Mouse (Mus musculus) heart, postnatal 36 days (tissue): ENCODE data around the gene Togaram2. TPM values are rescaled to one million over a fixed set of nuclear protein-coding genes. Genes with fewer than 3 reads are reported as not detected.
"Not testable (repeated sequence)": the region's sequence is repeated elsewhere in the genome, so short reads cannot be mapped to it uniquely, and the experiment has no call there.

Experiments used
- DNase-seq, 2 experiments: peaks; one replicate each; pipeline ENCODE4 v3.0.0; 2021 to 2022
- intact Hi-C: fragments of 180-260 bp; cut with DNase I; formaldehyde crosslinking; loops from one replicate; pipeline ENCODE4 v1.15.1; 2025
- total RNA-seq, 2 experiments: library from RNA; stranded (reverse); gene quantifications; 2 replicates each; pipeline ENCODE4 v1.2.3; 2021

The Togaram2 gene
- total RNA-seq, 2 experiments from 2014 or later = 3.9 to 5.9 TPM

DNA sequence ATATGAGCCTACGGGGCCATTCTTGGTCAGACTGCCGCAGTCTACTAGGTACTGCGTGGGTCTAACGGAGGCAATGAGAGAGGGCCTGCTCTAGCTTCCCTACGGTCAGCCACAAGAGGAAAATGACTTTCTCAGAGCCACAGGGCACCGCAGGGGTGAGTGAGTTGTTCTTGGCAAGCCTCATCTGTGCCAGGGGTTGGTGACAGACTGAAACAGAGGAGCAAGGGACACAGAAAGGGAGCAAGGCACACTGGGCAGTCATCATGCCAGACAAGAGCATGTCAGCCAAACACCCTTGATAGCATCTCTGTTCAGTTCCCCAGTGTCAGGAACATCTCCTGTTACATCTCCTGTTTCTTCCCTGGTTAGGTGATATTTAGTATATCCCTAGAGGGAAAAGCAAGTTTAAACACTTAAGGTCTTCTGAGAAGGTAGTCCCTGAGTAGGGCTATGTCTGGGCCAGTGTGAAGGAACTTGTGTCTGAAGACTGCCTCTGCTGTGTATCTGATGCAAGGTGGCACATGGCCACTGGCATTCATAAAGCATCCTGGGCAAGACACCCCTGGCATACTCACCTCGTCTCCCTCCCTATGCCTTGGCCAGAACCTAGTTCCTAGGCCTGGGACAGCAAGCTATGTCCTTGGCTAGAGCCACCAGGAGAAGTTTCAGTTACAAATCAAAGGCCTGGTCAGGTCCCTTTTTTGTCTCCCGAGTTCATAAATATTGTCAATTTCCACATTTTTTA is 45.0 kb downstream of the Togaram2 start:
- DNase-seq = no peak

DNA sequence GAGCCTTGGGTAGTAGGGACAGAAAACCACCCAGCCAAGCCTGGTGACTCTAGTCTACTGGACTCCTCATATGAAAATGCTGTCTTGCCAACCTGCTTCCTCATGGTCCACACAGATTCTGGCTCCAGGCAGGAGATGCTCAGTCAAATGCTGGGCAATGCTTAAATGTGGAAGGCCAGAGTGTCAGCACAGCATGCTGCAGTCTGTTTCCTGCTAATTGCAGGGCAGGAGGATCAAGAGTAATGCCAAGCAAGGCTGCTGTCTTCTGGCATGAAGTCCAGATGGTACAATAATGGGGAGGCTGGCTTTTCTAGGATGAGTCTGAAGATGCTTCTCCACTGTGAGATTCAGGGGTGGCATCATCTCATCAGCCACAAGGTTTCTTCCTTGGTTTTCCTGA is 47.4 kb downstream of the Togaram2 start:
- DNase-seq = no peak
- intact Hi-C loops = loop anchor here (2.0 kb wide), 1 partner anchor 16 kb away; no protein-coding TSS in a partner anchor

More for the DNA sequence above, 45.0 kb downstream of the Togaram2 start:
- intact Hi-C loops = no loop called here

DNA sequence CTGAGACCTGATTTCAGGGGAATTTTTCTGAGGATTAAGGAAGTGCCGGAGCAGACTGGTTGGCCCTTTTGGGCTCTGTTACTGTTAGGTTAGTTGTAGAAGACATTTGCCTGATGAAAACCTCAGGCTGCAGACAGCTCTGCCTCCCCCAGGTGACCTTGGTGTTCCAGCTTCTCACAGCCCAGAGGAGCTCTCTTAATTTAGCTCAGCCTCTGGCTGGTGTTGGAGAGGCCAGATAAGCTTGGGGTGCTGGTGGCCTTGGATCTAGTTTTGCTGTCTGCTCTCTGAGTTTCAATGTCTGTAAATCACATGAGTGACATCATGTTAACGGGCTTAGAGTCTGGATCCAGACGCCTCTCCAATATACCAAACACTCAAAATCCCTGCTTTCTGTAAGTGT is 48.0 kb downstream of the Togaram2 start:
- intact Hi-C loops = loop anchor here (2.0 kb wide), 1 partner anchor 16 kb away; no protein-coding TSS in a partner anchor
- DNase-seq = no peak

DNA sequence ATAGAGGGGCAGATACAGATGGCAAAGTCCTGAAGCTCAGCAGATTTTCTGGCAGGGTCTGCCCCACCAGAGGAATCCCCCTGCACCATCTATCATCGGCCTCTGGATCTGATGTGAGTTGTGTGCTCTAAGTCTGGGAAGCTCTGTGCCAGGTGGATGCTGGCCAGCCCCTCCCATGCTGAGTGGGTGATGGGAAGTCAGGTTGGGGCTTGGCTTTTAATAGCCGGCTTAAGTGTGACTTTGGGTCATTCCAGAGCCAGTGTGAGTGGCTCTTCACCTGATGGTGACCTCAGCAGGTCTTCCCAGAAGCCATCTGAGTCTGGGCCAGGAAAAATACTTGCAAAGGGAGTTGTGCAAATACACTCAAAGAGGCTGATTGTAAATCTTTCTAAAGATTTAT is 57.6 kb downstream of the Togaram2 start:
- DNase-seq = peak; percentile 52 to 70
- intact Hi-C loops = loop anchor here (2.0 kb wide), 1 partner anchor 32 kb away; no protein-coding TSS in a partner anchor

DNA sequence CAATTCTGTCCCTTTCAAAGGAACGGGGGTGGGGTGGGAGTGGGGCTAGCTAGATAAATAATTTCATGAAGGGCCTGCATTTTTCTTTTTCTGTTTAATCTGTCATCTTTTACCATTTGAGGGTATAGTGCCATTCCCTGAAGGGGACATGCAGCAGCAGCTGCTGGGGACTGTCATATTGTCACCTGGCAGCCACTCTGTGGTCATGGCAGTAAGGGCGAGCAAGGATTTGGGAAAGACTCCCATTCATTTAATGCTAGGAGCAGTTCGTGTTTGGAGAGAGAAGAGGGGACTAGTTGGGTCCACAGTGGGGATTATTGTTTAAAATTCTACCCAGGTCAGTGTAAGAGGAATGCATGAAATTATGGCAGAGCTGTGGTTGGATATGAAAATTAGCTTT is 63.4 kb downstream of the Togaram2 start:
- DNase-seq = no peak
- intact Hi-C loops = no loop called here

DNA sequence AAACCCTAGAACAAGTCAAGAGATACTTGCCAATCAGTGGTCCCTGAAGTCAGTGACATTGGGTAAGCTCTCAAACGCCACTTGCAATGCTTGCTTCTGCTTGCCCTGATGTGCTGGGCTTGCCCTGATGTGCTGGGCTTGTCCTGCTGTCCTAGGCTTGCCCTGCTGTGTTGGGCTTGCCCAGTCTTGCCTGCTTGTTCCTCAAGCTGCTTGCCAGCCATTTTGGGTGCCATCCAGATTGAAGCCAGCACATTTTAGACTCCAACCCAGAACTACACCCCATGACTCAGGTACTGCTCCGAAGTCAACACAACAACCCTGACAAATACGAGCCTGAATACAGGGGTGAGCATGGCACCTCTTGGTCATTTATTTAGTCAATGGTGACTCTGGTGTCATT is 69.1 kb downstream of the Togaram2 start:
- intact Hi-C loops = no loop called here
- no peak for DNase-seq

DNA sequence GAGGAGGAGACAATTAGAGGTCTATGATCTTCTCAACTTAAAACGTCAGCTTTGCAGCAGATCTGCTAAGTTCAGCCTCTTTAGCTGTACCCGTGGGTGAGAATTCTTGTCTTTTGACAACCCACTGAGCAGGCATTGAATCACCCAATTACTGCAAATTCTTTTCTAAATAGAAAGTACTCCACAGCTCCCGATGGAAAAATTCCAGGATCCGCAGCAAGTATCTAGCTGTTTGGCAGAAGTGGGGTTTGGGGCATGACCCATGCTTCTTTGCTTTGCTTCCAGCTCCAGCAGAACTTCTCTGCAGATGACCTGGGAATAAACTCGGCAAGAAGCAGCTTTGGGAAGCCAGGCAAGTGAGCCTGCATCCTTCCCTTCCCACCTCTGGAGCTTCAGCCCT is 69.9 kb downstream of the Togaram2 start:
- intact Hi-C loops = no loop called here
- no peak for DNase-seq

DNA sequence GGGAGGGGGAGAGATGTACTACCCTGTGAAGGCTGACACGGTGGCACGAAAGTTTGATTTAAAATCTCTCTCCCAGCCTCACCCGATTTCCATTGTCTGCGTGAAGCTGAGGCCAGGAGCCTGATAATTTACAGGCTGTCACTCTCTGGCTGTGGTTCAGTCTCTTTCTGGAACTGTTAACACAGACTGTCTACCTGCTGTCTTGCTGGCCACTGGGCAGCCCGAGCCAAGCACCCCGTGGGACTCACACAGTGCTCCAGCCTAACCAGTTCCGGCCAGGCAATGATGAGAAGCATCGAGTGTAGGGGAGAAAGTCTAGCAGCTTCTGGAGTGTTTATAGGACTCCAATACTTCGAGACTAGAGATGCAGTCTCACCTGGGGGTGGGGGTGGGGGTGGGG is 73.1 kb downstream of the Togaram2 start:
- intact Hi-C loops = no loop called here
- DNase-seq = no peak

DNA sequence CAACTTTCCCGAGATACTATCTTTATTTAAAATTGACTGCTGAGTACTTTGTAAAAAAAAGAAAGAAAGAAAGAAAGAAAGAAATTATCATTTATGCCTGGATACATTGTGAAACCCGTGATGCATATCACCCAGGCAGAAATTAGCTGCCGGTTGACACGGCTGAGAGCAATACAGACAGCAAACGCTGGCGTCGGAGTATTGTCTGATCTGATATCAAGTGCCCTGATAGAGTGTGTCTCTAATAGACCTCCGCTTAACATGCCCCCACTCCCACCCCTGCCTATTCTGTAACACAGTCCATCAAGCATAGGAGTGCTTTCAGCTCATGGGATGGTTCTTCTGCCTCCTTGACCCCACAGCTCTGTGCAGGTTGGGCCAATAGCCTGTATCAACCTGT is 74.5 kb downstream of the Togaram2 start:
- intact Hi-C loops = no loop called here
- DNase-seq = no peak

DNA sequence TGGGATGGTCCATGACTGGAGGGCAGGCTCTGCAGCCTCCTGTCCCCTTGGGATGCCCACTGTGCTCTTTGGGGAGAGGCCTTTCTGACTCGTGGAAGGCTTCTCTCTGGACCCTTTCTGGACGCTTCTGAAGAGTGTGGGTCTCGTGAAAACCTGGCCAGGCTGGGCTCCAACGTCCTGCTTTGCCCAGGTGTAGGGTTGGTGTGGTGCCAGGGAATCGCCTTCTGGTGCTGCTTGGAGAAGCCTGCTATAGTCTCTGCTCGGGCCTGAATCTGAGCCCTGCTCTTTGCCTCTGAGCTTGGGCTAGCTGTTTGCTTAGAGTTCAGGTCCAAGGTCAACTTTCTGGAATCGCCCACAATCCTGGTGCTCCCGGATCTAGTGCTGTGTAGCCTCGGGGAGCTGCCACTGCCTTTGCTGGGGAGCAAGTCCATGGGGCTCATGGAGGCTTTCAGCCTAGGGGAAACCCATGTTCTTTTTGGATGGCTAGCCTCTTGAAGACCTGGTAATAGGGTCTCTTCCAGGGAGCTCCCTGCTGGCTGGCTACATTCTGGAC is 76.6 kb downstream of the Togaram2 start:
- intact Hi-C loops = no loop called here
- no peak for DNase-seq

DNA sequence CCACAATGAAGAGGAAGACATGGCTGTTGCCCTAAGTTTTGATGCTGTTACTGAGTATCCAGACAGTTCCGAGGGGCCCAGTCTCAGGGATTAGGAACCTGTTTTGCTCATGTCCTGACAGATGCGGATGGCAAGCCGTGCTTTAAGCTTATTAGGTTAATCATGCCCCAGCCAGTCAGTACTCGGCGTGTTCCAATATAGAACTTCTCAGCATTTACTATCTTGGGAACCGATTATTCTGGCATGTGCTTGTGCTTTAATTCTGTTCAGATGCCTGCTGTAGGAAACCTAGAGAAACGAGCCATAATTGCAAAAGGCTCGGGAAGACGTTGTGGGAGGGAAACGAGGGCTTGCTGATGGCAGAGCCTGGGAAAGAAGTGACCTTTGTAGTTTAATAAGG is 79.8 kb downstream of the Togaram2 start, which contains the start of gene Pcare:
Gene Pcare, minus strand, starts transcription at position 64 of the 400 bp plus-strand sequence.
- intact Hi-C loops = no loop called here
- DNase-seq = no peak

DNA sequence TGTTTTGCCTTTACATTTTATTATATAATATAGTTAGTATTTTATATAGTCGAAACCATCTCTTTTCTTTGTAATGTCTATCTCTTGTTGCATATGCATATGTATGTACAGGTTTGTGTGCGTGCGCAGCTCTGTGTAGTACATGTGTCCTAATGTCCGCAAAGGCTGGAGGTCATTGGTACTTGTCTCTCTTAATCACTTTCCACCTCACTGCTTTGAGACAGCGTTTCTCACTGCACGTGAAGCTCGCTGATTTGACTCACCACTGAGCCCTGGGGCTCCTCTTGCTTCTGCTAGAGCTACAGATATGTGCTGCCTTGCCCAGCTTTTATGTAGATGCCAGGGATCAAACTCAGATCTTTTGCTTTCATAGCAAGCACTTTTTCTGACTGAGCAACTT is 87.5 kb downstream of the Togaram2 start:
- intact Hi-C loops = no loop called here
- DNase-seq = no peak

DNA sequence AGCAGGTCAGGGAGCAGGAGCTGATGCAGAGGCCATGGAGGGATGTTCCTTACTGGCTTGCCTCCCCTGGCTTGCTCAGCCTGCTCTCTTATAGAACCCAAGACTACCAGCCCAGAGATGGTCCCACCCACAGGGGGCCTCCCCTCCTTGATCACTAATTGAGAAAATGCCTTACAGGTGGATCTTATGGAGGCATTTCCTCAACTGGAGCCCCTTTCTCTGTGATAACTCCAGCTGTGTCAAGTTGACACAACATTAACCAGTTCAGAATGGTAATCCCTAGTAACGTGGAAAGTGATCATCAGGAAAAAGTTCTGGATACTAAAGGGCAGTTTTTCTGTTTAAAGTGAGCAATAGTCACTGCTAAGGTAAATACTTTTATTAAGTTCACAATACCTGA is 95.1 kb downstream of the Togaram2 start, which contains the start of gene Clip4:
Gene Clip4, plus strand, starts transcription at position 301 of the 400 bp plus-strand sequence.
- DNase-seq, intact Hi-C loops: not testable (repeated sequence)

DNA sequence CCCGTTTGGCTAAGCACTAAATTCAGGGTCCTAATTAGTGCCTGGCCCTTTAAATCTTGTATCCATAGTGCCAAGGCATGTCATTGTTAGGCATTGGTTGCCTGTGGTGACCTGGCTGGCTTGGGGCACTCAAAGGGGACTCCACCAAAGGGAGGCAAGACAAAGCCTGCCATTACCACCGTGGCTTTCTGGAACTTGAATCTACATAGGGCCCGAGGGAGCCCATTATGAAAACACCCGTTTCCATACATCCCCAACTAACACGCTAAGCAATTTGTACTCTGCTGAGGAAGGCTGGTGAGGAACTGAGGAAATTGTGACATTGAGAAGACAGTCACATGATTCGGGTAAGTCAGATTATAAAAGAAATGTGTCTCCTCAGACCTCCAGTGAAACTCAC is 96.5 kb downstream of the Togaram2 start:
- DNase-seq = no peak
- intact Hi-C loops = no loop called here

DNA sequence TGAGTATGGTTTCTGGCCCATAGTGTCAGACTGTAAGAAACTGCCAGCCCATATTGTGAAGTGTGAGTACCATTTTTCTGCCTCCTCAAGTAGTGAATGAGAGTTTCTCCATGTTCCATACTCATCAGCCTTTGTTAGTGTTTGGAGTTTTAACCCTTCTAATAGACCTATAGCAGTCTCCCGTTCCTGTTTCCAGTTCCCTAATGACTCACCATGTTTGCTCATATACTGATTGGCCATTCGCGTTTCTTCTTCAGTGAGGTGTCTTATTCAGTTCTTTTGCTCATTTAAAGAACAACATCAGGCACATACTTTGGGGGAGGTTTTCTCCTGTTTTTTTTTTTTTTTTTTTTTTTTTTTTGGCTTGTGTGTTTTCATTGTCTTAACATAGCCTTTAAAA is 97.6 kb downstream of the Togaram2 start:
- DNase-seq = no peak
- intact Hi-C loops = no loop called here

DNA sequence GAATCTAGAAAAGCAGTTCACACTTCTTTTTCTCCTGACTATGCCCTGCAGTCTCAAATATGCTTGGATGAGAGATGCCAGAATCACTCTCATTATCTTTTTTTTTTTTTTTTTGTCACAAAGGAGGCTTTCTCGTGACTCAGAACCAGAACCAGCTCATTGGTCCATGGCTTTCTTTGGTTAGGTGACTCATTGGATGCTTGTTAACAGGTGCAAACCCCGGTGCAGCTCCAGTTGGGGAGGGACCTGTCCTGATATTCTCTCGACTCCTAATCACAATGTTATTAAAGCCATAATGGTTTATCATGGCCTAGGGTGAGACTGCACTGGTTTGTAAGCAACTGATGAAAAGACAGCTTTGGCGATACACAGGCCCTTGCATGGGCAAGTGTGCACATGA is 101.1 kb downstream of the Togaram2 start:
- no peak for DNase-seq
- intact Hi-C loops = no loop called here

DNA sequence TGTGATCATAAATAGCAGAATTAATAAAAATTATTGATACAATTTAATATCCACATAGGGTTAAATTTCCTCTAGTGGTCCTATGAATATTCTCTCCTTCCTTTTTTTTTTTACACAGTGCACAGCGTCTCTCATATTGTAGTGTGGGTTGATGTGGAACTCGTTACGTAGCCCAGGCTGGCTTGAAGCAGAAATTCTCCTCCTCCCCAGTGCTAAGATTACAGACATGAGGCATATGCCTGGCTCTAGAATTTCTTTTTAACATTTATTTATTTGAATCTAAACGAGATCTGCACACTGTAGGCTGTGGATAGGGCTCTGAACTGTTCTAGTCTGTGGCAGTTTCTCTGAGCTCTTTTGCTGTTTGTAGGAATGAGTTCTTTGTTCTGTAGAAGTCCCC is 102.2 kb downstream of the Togaram2 start:
- no peak for DNase-seq
- intact Hi-C loops = no loop called here

DNA sequence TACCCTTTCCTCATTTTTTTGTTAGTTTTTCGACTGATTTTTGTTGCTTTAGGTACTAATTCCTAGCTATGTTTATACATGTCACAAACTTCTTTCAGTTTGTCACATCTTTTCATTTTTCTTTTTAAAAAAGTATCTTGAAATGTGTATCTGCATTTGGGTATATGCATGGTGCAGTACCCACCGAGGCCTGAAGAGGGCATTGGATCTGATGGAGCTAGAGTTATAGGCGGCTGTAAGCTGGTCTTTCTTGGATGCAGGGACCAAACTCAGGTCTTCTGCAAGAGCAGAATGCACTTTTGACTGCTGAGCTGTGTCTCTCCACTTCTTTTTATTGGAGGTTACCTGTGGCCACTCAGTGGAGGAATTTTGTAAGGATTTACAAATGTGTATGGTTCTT is 105.6 kb downstream of the Togaram2 start:
- DNase-seq = no peak
- intact Hi-C loops = no loop called here
